31 mouse cellular contexts compared by ENCODE assay signal in the genomic region with DNA sequence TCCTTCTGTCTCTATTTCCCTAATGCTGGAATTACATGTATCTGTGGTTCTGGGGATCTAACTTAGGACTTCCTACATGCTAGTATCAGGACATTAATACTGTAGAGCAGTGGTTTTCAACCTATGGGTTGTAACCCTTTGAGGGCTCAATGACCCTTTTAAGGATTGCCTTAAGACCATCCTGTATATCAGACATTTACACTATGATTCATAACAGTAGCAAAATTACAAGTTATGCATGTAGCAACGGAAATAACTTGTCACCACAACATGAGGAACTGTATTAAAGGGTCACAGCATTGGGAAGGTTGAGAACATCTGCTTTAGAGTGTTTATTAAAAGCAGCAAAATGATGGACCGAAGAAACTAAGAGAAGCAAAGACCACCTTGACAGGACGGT. TPM values are rescaled to one million over a fixed set of nuclear protein-coding genes. Genes with fewer than 3 reads are reported as not detected.
DNase-seq lines count a peak whose midpoint lies in the region; ATAC-seq and TF ChIP-seq lines count a peak whose summit lies in the region.
"Had no signal": no experiment of that assay in that cellular context is flagged by ENCODE, and none has a peak within 500 bp of the region (broad histone marks: within the 10 kb centered on the region; RNA-seq: fewer than 3 reads in every experiment).

No protein-coding gene starts in this region.

- H3K9me3 ChIP-seq in lung, embryonic 16.5 days (ENCODE audit: control insufficient read depth, low read length): no peaks in the 10 kb centered on the region
- H3K9me3 ChIP-seq in CH12.LX (replicated peaks; ENCODE audit: low read length): no peaks in the 10 kb centered on the region
- H3K9me3 ChIP-seq: embryonic facial prominence, embryonic 10.5 days; embryonic facial prominence, embryonic 13.5 days; forebrain, embryonic 12.5 days; forebrain, embryonic 15.5 days; G1E; heart, embryonic 12.5 days; heart, embryonic 15.5 days; hindbrain, embryonic 10.5 days; hindbrain, embryonic 13.5 days had no signal

- in situ Hi-C loops in CH12.LX (cut with MboI; ENCODE audit: low pct_ligation_motif_present, low pct_unique_long_range_greater_than_20kb, low sequenced_read_pairs): no loop called here

- TF ChIP-seq RAD21 in CH12.LX (IDR thresholded peaks at IDR 0.05; ENCODE audit: low read depth, low read length): no peak

- no peaks in the 10 kb centered on the region for H3K36me3 ChIP-seq in lung, embryonic 16.5 days (ENCODE audit: control insufficient read depth, insufficient read depth, low read length)
- no peaks in the 10 kb centered on the region for H3K36me3 ChIP-seq in CH12.LX (replicated peaks in 1 of 2; ENCODE audit: control insufficient read depth in 1 of 2, insufficient read depth in 1 of 2, low read length in 1 of 2)
- H3K36me3 ChIP-seq in small intestine, adult 2 months (ENCODE audit: control insufficient read depth, insufficient read depth, low read length): peaks cover 10% of the 10 kb centered on the region
- H3K36me3 ChIP-seq: forebrain, embryonic 12.5 days; hindbrain, embryonic 13.5 days had no signal

- TF ChIP-seq POLR2A in CH12.LX (IDR thresholded peaks at IDR 0.05; ENCODE audit: low read depth, low read length): no peak
- no peak for TF ChIP-seq POLR2A in small intestine, adult 2 months (IDR thresholded peaks at IDR 0.05; ENCODE audit: low read depth, low read length)

- TF ChIP-seq CTCF in CH12.LX (conservative IDR thresholded peaks at IDR 0.05 in 1 of 2, IDR thresholded peaks at IDR 0.05 in 1 of 2; ENCODE audit: low read depth in 2 of 2, low read length in 2 of 2): no peak
- no peak for TF ChIP-seq CTCF in small intestine, adult 2 months (IDR thresholded peaks at IDR 0.05; ENCODE audit: extremely low read depth, insufficient read length, insufficient replicate concordance, low read depth, low read length)

- H3K4me3 ChIP-seq in lung, embryonic 16.5 days (ENCODE audit: low read length): no peak overlapping the region
- H3K4me3 ChIP-seq in CH12.LX (replicated peaks in 1 of 3; ENCODE audit: low read depth in 2 of 3, low read length in 2 of 3, poor library complexity in 1 of 3): no peak overlapping the region
- H3K4me3 ChIP-seq in small intestine, adult 2 months (ENCODE audit: low read depth, low read length): no peak overlapping the region
- H3K4me3 ChIP-seq: embryonic facial prominence, embryonic 10.5 days; embryonic facial prominence, embryonic 13.5 days; erythroblast, embryonic 14.5 days; forebrain, embryonic 12.5 days; forebrain, embryonic 15.5 days; heart, embryonic 12.5 days; heart, embryonic 15.5 days; hindbrain, embryonic 10.5 days; hindbrain, embryonic 13.5 days had no signal

- ATAC-seq in lung, embryonic 16.5 days (ENCODE audit: low read depth): no peak
- ATAC-seq: forebrain, embryonic 15.5 days; hindbrain, embryonic 16.5 days; Patski had no signal

- TF ChIP-seq EP300 in CH12.LX (IDR thresholded peaks at IDR 0.05; ENCODE audit: low read length): 0 out of 2 replicates have a peak, but pooled peaks have one; percentile 24

- no peak for DNase-seq in lung, postnatal 4 days
- DNase-seq in CD4-positive, CD25-positive, alpha-beta regulatory T cell, adult 2 months (ENCODE audit: low read depth, low spot score): peak; percentile 19
- no peak for DNase-seq in CH12.LX (ENCODE audit: extremely low read depth)
- DNase-seq in kidney, postnatal 4 days: no peak
- no peak for DNase-seq in adrenal gland, adult 8-10 months
- DNase-seq: adrenal gland, adult 2 months; adrenal gland, postnatal 25 days; B cell, adult 2 months; cerebellum, adult 11-12 months; cerebellum, adult 8-10 months; cerebellum, postnatal 10 days; cerebellum, postnatal 36 days; embryo, embryonic 11 days; gastrocnemius, postnatal 25 days; heart, adult 18-20 months; heart, postnatal 10 days; heart, postnatal 36 days had no signal

- H3K27ac ChIP-seq in lung, embryonic 16.5 days (ENCODE audit: low read length): peak overlapping the region; percentile 64
- no peak overlapping the region for H3K27ac ChIP-seq in CH12.LX (ENCODE audit: insufficient read depth, low read depth)
- peak overlapping the region; percentile 11; the same call in 1 of the 2 replicates for H3K27ac ChIP-seq in small intestine, adult 2 months (ENCODE audit: insufficient read depth, low read depth, low read length)
- H3K27ac ChIP-seq: embryonic facial prominence, embryonic 10.5 days; embryonic facial prominence, embryonic 13.5 days; forebrain, embryonic 12.5 days; forebrain, embryonic 15.5 days; heart, embryonic 15.5 days; hindbrain, embryonic 10.5 days; hindbrain, embryonic 13.5 days had no signal

- dilution Hi-C loops in CH12.LX (cut with MboI; ENCODE audit: extremely low pct_ligation_motif_present, extremely low pct_unique_long_range_greater_than_20kb, low sequenced_read_pairs): no loop called here

- peaks cover 46% of the 10 kb centered on the region for H3K4me1 ChIP-seq in lung, embryonic 16.5 days (replicated peaks; ENCODE audit: control insufficient read depth, insufficient read depth, low read length)
- peaks cover 4 to 31% of the 10 kb centered on the region in 2 experiments for H3K4me1 ChIP-seq in CH12.LX (ENCODE audit: control insufficient read depth in 1 of 2, insufficient read depth in 2 of 2)
- peaks cover 35% of the 10 kb centered on the region for H3K4me1 ChIP-seq in small intestine, adult 2 months (ENCODE audit: control insufficient read depth, insufficient read depth, insufficient read length, low read length)

- no peak overlapping the region for H3K9ac ChIP-seq in lung, embryonic 16.5 days (ENCODE audit: low read length)
- H3K9ac ChIP-seq in CH12.LX (ENCODE audit: insufficient read depth, low read depth): no peak overlapping the region
- H3K9ac ChIP-seq: embryonic facial prominence, embryonic 13.5 days; forebrain, embryonic 12.5 days; forebrain, embryonic 15.5 days; heart, embryonic 12.5 days; heart, embryonic 15.5 days; hindbrain, embryonic 13.5 days had no signal

- no peak overlapping the region for H3K4me2 ChIP-seq in lung, embryonic 16.5 days (ENCODE audit: low read depth, low read length)
- no peak overlapping the region for H3K4me2 ChIP-seq in CH12.LX (ENCODE audit: insufficient read depth, low read depth, poor library complexity, severe bottlenecking)
- H3K4me2 ChIP-seq: embryonic facial prominence, embryonic 13.5 days; forebrain, embryonic 12.5 days; forebrain, embryonic 15.5 days; heart, embryonic 12.5 days; heart, embryonic 15.5 days; hindbrain, embryonic 13.5 days had no signal

- H3K27me3 ChIP-seq in lung, embryonic 16.5 days (ENCODE audit: control insufficient read depth, insufficient read depth, low read depth, low read length): no peaks in the 10 kb centered on the region
- no peaks in the 10 kb centered on the region for H3K27me3 ChIP-seq in CH12.LX (replicated peaks)
- H3K27me3 ChIP-seq in small intestine, adult 2 months (ENCODE audit: control insufficient read depth, insufficient read depth, low read length): no peaks in the 10 kb centered on the region
- H3K27me3 ChIP-seq: embryonic facial prominence, embryonic 13.5 days; forebrain, embryonic 15.5 days; heart, embryonic 12.5 days; heart, embryonic 15.5 days; hindbrain, embryonic 13.5 days; Patski had no signal

- WGBS in lung, embryonic 16.5 days: 85% methylated on average over 3 of the region's 3 CpGs
- 68% methylated on average over 3 of the region's 3 CpGs for WGBS in small intestine, adult 2 months

- H3K79me2 ChIP-seq in CH12.LX (replicated peaks; ENCODE audit: control insufficient read depth, extremely low read depth, insufficient read depth, poor library complexity, severe bottlenecking): no peaks in the 10 kb centered on the region

TF ChIP-seq in CH12.LX, 34 proteins besides CTCF, POLR2A, EP300 and RAD21:
- TF ChIP-seq KAT2A (IDR thresholded peaks at IDR 0.05; ENCODE audit: insufficient replicate concordance, low read length): no peak
- peak; percentile 68 for TF ChIP-seq JUND (conservative IDR thresholded peaks at IDR 0.05; ENCODE audit: low read depth, low read length)
- no peak for TF ChIP-seq TBP (conservative IDR thresholded peaks at IDR 0.05; ENCODE audit: low read depth, low read length)
- no peak for TF ChIP-seq MYC (IDR thresholded peaks at IDR 0.05; ENCODE audit: low read depth, low read length)
- 0 out of 2 replicates have a peak, but pooled peaks have one; percentile 15 for TF ChIP-seq JUN (IDR thresholded peaks at IDR 0.05; ENCODE audit: insufficient read depth, low read depth, low read length)
- no peak for TF ChIP-seq PAX5 (IDR thresholded peaks at IDR 0.05; ENCODE audit: low read length)
- no peak for TF ChIP-seq ZMIZ1 (IDR thresholded peaks at IDR 0.05; ENCODE audit: low read depth, low read length)
- TF ChIP-seq IRF4 (IDR thresholded peaks at IDR 0.05; ENCODE audit: low read depth, low read length): peak; percentile 33; the same call in 1 of the 2 replicates
- no peak for TF ChIP-seq MAZ (IDR thresholded peaks at IDR 0.05; ENCODE audit: low read depth, low read length)
- TF ChIP-seq POLR2AphosphoS2 (IDR thresholded peaks at IDR 0.05; ENCODE audit: low read depth, low read length): no peak

RNA-seq across cellular contexts. Expression of a gene that starts 26.8 kb away (rescaled TPM):
- 11.4 and 11.8 TPM in 2 replicates for polyA plus RNA-seq in lung, embryonic 16.5 days (2015; fragmentation: Nextera tagmentation; extraction: Ambion mirVana)
- total RNA-seq in CH12.LX (2012; rRNA removed): 0.17 and 0.38 TPM in 2 replicates
- 0.61 and 0.91 TPM in 2 replicates for total RNA-seq in CH12.LX (2014; rRNA removed)
- polyA plus RNA-seq in CH12.LX (2012; ENCODE audit: insufficient read length, low read depth): 0.35 and 0.59 TPM in 2 replicates
- 1.7 and 5.6 TPM in 2 replicates for polyA plus RNA-seq in small intestine, adult 2 months (2012; rRNA removed)
- 10 to 100 TPM; 22.2 to 53.0 (median 26.6) TPM for total RNA-seq in adrenal gland, adult 8-10 months (2022)
